Mouse (Mus musculus): ENCODE measurements around the gene Prkaa2. TPM values are rescaled to one million over a fixed set of nuclear protein-coding genes. Genes with fewer than 3 reads are reported as not detected.
"Not testable (repeated sequence)": the region's sequence is repeated elsewhere in the genome, so short reads cannot be mapped to it uniquely, and the experiment has no call there.

The Prkaa2 gene
- total and polyA plus RNA-seq, 2 experiments from 2014 or later: 14.5 to 29.1 TPM

DNA sequence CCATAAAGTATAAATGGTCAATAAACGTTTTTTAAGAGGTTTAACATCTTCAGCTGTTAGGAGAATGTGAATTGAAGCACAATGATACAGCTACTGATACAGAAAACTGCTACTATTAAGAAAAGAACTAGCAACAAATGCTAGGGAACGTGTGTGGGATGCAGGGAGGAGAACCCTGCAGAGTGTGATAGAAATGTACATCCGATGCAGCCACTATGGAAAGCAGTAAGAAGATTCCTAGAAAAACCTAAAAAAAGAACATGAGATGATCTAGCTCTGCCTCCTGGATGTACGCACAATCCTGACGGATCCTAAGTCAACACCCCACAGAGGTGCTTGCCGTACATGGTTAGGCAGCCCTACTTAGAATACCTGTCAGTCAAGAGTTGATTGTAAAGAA, 82.4 kb downstream of the Prkaa2 start:
- no peak overlapping the region for H3K9ac ChIP-seq
- no peak overlapping the region for H3K4me2 ChIP-seq (ENCODE audit: low read depth)
- no peak overlapping the region for H3K27ac ChIP-seq (ENCODE audit: low read depth, low read length)
- ATAC-seq (no peak), DNase-seq (no peak)
- H3K27me3 ChIP-seq (ENCODE audit: insufficient read depth, low read length): no peaks in the 10 kb centered on the region
- no peak for TF ChIP-seq CTCF (IDR thresholded peaks at IDR 0.05; ENCODE audit: low read depth)
- H3K9me3 ChIP-seq (ENCODE audit: low read length): no peaks in the 10 kb centered on the region
- no peaks in the 10 kb centered on the region for H3K4me1 ChIP-seq (ENCODE audit: insufficient read depth)
- 68% methylated on average over 6 of the region's 6 CpGs for WGBS
- no peaks in the 10 kb centered on the region for H3K36me3 ChIP-seq (ENCODE audit: insufficient read depth)
- H3K4me3 ChIP-seq (ENCODE audit: low read depth, low read length): no peak overlapping the region

GRCm38 (mm10) chr4:105016006-105016613, 93.6 kb downstream of the Prkaa2 start:
- Histone ChIP-seq H3K27me3 (ENCODE audit: insufficient read depth, low read length) (no peaks in the 10 kb centered on the region), H3K4me3 (ENCODE audit: low read depth, low read length) (no peak overlapping the region), H3K4me1 (ENCODE audit: insufficient read depth) (no peaks in the 10 kb centered on the region), H3K36me3 (ENCODE audit: insufficient read depth) (peaks cover 3% of the 10 kb centered on the region; the same call in 1 of the 2 replicates), H3K27ac (ENCODE audit: low read depth, low read length) (no peak overlapping the region), H3K9ac (no peak overlapping the region), H3K9me3 (ENCODE audit: low read length) (no peaks in the 10 kb centered on the region), H3K4me2 (ENCODE audit: low read depth) (no peak overlapping the region)
- DNase-seq (peak; percentile 53), ATAC-seq (peak; percentile 73)
- WGBS: 77% methylated on average over 4 of the region's 4 CpGs
- no peak for TF ChIP-seq CTCF (IDR thresholded peaks at IDR 0.05; ENCODE audit: low read depth)

DNA sequence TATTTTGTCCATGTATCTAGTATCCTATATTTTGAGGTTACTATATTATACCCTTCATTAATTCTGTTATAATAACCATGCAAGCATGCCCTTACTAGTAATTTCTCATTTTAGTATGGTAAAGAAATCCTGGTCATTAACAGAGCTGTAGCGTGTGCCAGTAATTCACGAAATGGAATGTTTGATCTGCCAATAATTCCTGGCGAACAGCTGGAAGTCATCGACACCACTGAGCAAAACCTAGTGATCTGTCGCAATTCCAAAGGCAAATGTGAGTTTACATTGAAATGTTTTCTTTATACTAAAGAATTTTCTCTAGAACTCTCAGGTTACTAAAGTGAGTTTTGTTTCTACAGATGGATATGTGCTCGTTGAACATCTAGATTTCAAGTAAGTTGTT, 94.2 kb downstream of the Prkaa2 start:
- no peaks in the 10 kb centered on the region for H3K9me3 ChIP-seq (ENCODE audit: low read length)
- 78% methylated on average over 6 of the region's 6 CpGs for WGBS
- ATAC-seq (no peak), DNase-seq (no peak)
- TF ChIP-seq CTCF (IDR thresholded peaks at IDR 0.05; ENCODE audit: low read depth): no peak
- H3K36me3 ChIP-seq (ENCODE audit: insufficient read depth): peaks cover 3% of the 10 kb centered on the region; the same call in 1 of the 2 replicates
- H3K9ac ChIP-seq: no peak overlapping the region
- H3K27me3 ChIP-seq (ENCODE audit: insufficient read depth, low read length): no peaks in the 10 kb centered on the region
- no peak overlapping the region for H3K4me3 ChIP-seq (ENCODE audit: low read depth, low read length)
- no peak overlapping the region for H3K4me2 ChIP-seq (ENCODE audit: low read depth)
- H3K4me1 ChIP-seq (ENCODE audit: insufficient read depth): no peaks in the 10 kb centered on the region
- H3K27ac ChIP-seq (ENCODE audit: low read depth, low read length): no peak overlapping the region

GRCm38 (mm10) chr4:105013718-105014117, 96.0 kb downstream of the Prkaa2 start:
- Histone ChIP-seq H3K9me3 (ENCODE audit: low read length) (0 out of 2 replicates have a peak, but pooled peaks cover 2% of the 10 kb centered on the region), H3K36me3 (ENCODE audit: insufficient read depth) (peaks cover 3% of the 10 kb centered on the region; the same call in 1 of the 2 replicates), H3K27me3 (ENCODE audit: insufficient read depth, low read length) (no peaks in the 10 kb centered on the region), H3K9ac (no peak overlapping the region), H3K4me2 (ENCODE audit: low read depth) (no peak overlapping the region), H3K27ac (ENCODE audit: low read depth, low read length) (no peak overlapping the region), H3K4me3 (ENCODE audit: low read depth, low read length) (no peak overlapping the region), H3K4me1 (ENCODE audit: insufficient read depth) (no peaks in the 10 kb centered on the region)
- DNase-seq (no peak), ATAC-seq (no peak; the same call in 1 of the 2 replicates)
- 85% methylated on average over 7 of the region's 7 CpGs for WGBS
- TF ChIP-seq CTCF (IDR thresholded peaks at IDR 0.05; ENCODE audit: low read depth): no peak

DNA sequence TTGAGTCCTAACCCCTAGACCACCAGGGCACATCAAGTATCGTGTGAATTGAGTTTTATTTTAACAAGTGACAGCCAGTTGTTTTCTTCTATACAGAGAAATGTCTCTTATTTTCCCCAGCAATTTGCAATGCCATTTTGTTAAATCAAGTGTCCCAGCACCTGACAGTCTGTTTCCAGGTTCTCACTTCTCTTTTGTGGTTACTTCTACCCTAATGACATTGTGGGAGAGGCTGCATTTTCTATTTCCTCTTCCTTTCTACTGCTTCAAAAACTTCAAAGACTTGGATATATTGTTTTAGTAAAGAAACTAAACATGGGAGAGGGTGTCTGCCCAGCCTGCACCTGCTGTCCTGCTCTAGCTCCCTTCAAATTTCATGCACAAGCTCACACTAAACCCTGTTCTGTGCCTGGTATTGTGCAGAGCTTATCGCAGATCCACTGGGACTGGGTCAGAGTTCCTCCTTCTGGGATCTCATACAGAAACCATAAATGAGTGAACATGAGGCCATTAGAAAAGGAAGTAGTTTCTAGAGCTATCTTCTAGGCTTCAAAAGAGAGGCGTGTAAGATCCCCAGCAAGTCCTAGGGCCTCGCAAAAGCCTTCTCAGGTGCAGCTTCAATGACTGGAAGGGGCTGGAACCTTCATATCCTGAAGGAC, 102.2 kb downstream of the Prkaa2 start:
- no peak for TF ChIP-seq CTCF (IDR thresholded peaks at IDR 0.05; ENCODE audit: low read depth)
- Histone ChIP-seq H3K4me3 (ENCODE audit: low read depth, low read length) (no peak overlapping the region), H3K27ac (ENCODE audit: low read depth, low read length) (no peak overlapping the region), H3K4me1 (ENCODE audit: insufficient read depth) (no peaks in the 10 kb centered on the region), H3K27me3 (ENCODE audit: insufficient read depth, low read length) (no peaks in the 10 kb centered on the region), H3K9ac (no peak overlapping the region), H3K9me3 (ENCODE audit: low read length) (0 out of 2 replicates have a peak, but pooled peaks cover 4% of the 10 kb centered on the region), H3K4me2 (ENCODE audit: low read depth) (no peak overlapping the region), H3K36me3 (ENCODE audit: insufficient read depth) (no peaks in the 10 kb centered on the region)
- no peak for DNase-seq
- 89% methylated on average over 4 of the region's 4 CpGs for WGBS
- no peak for ATAC-seq

GRCm38 (mm10) chr4:105004649-105005048, 105.0 kb downstream of the Prkaa2 start:
- ATAC-seq; H3K27ac ChIP-seq (ENCODE audit: low read depth, low read length); H3K9ac ChIP-seq; H3K27me3 ChIP-seq (ENCODE audit: insufficient read depth, low read length); H3K4me1 ChIP-seq (ENCODE audit: insufficient read depth); H3K9me3 ChIP-seq (ENCODE audit: low read length); H3K36me3 ChIP-seq (ENCODE audit: insufficient read depth); H3K4me2 ChIP-seq (ENCODE audit: low read depth); DNase-seq; H3K4me3 ChIP-seq (ENCODE audit: low read depth, low read length): not testable (repeated sequence)
- 89% methylated on average over 12 of the region's 12 CpGs for WGBS
- peak; percentile 60 for TF ChIP-seq CTCF (IDR thresholded peaks at IDR 0.05; ENCODE audit: low read depth)

- TF ChIP-seq CTCF (IDR thresholded peaks at IDR 0.05; ENCODE audit: low read depth): no peak
- ATAC-seq: no peak
- 57% methylated on average over 8 of the region's 8 CpGs for WGBS
Measured at GRCm38 (mm10) chr4:105004135-105004534, 105.6 kb downstream of the Prkaa2 start.

More at GRCm38 (mm10) chr4:105004135-105004534, 105.6 kb downstream of the Prkaa2 start:
- H3K4me2 ChIP-seq (ENCODE audit: low read depth): no peak overlapping the region
- no peak for DNase-seq
- H3K9me3 ChIP-seq (ENCODE audit: low read length): 0 out of 2 replicates have a peak, but pooled peaks cover 4% of the 10 kb centered on the region
- no peaks in the 10 kb centered on the region for H3K27me3 ChIP-seq (ENCODE audit: insufficient read depth, low read length)
- no peak overlapping the region for H3K4me3 ChIP-seq (ENCODE audit: low read depth, low read length)
- no peaks in the 10 kb centered on the region for H3K36me3 ChIP-seq (ENCODE audit: insufficient read depth)
- H3K4me1 ChIP-seq (ENCODE audit: insufficient read depth): no peaks in the 10 kb centered on the region
- H3K27ac ChIP-seq (ENCODE audit: low read depth, low read length): no peak overlapping the region
- H3K9ac ChIP-seq: no peak overlapping the region

Measured in forebrain, postnatal 0 days (tissue).